Mouse (Mus musculus): Measurements from ENCODE around the gene Tmtc2.
A peak's percentile ranks its signal among the peaks of the same experiment; 100 is the strongest.

Gene Tmtc2

GRCm38 (mm10) chr10:105573908-105574694, at the start of gene Tmtc2:
Tmtc2 (minus strand) TSS chr10:105574451.
- DNase-seq (ENCODE audit: low spot score), result no peak

- no peak for DNase-seq (ENCODE audit: low spot score)
These were observed 37.9 kb upstream of the Tmtc2 start for GRCm38 (mm10) chr10:105612117-105612516.

- no peak for DNase-seq (ENCODE audit: low spot score)
These were observed 24.6 kb upstream of the Tmtc2 start for GRCm38 (mm10) chr10:105598826-105599225.

- DNase-seq (ENCODE audit: low spot score), result no peak
These were observed 23.0 kb upstream of the Tmtc2 start for GRCm38 (mm10) chr10:105597226-105597625.

GRCm38 (mm10) chr10:105595480-105596102, 21.3 kb upstream of the Tmtc2 start:
- no peak for DNase-seq (ENCODE audit: low spot score)

- no peak for DNase-seq (ENCODE audit: low spot score)
These were observed 13.9 kb upstream of the Tmtc2 start for GRCm38 (mm10) chr10:105588141-105588540.

GRCm38 (mm10) chr10:105579318-105579717, 5.1 kb upstream of the Tmtc2 start:
- no peak for DNase-seq (ENCODE audit: low spot score)

- DNase-seq (ENCODE audit: low spot score), result no peak
These were observed 4.1 kb upstream of the Tmtc2 start for GRCm38 (mm10) chr10:105578291-105578845.

- DNase-seq (ENCODE audit: low spot score), result peak; percentile 92
These were observed 727 bp upstream of the Tmtc2 start for GRCm38 (mm10) chr10:105574695-105575660.

- DNase-seq (ENCODE audit: low spot score), result no peak
These were observed 844 bp downstream of the Tmtc2 start for GRCm38 (mm10) chr10:105573306-105573907.

GRCm38 (mm10) chr10:105572829-105573228, 1.4 kb downstream of the Tmtc2 start:
- no peak for DNase-seq (ENCODE audit: low spot score)

- no peak for DNase-seq (ENCODE audit: low spot score)
These were observed 1.9 kb downstream of the Tmtc2 start for GRCm38 (mm10) chr10:105572301-105572700.

- no peak for DNase-seq (ENCODE audit: low spot score)
These were observed 2.4 kb downstream of the Tmtc2 start for GRCm38 (mm10) chr10:105571831-105572230.

- DNase-seq (ENCODE audit: low spot score), result no peak
These were observed 3.2 kb downstream of the Tmtc2 start for GRCm38 (mm10) chr10:105571019-105571418.

- DNase-seq (ENCODE audit: low spot score), result no peak
These were observed 4.7 kb downstream of the Tmtc2 start for GRCm38 (mm10) chr10:105569573-105569972.

- DNase-seq (ENCODE audit: low spot score), result no peak
These were observed 6.3 kb downstream of the Tmtc2 start for GRCm38 (mm10) chr10:105567825-105568531.

- no peak for DNase-seq (ENCODE audit: low spot score)
These were observed 12.7 kb downstream of the Tmtc2 start for GRCm38 (mm10) chr10:105561548-105561947.

GRCm38 (mm10) chr10:105557581-105557980, 16.7 kb downstream of the Tmtc2 start:
- no peak for DNase-seq (ENCODE audit: low spot score)

- no peak for DNase-seq (ENCODE audit: low spot score)
These were observed 17.2 kb downstream of the Tmtc2 start for GRCm38 (mm10) chr10:105556890-105557572.

- DNase-seq (ENCODE audit: low spot score), result no peak
These were observed 20.1 kb downstream of the Tmtc2 start for GRCm38 (mm10) chr10:105554153-105554552.
